Mouse (Mus musculus) megakaryocyte, adult 5-6 weeks (primary cell): ENCODE measurements around the gene Tle6. TPM values are rescaled to one million over a fixed set of nuclear protein-coding genes. Genes with fewer than 3 reads are reported as not detected.
A peak's percentile ranks its signal among the peaks of the same experiment; 100 is the strongest.
"Not testable (repeated sequence)": the region's sequence is repeated elsewhere in the genome, so short reads cannot be mapped to it uniquely, and the experiment has no call there.

ENCODE experiments used
- ATAC-seq: 2 replicates; pipeline ENCODE4 v1.8.0; 2016; ENCODE audit warnings: mild to moderate bottlenecking, inconsistent platforms; ENCODE audit not compliant: poor library complexity, severe bottlenecking
- total RNA-seq, 2 experiments: library from RNA; stranded (forward) in 1 of 2; stranded (reverse) in 1 of 2; fragments of 153-499, 151-499 nt in 1 of 2; fragments of 221-1000, 200-1000 nt in 1 of 2; gene quantifications; 2 replicates each; pipeline versions ENCODE4 v1.2.3 to v1.2.4; 2015 to 2017

Gene Tle6
- total RNA-seq (2015), result 1.9 and 8.9 TPM in 2 replicates
- 6.5 and 11.4 TPM in 2 replicates for total RNA-seq (2017)

- peak; percentile 80 for ATAC-seq
Observed at GRCm38 (mm10) chr10:81600738-81601203, at the start of gene Tle6. Gene Tle6, minus strand, starts transcription at chr10:81601073.

GRCm38 (mm10) chr10:81648803-81649775, 48.2 kb upstream of the Tle6 start, which contains the start of gene Gm10778:
Gene Gm10778, plus strand, starts transcription at chr10:81649059.
- peak; percentile 100 for ATAC-seq

- no peak for ATAC-seq
Observed at GRCm38 (mm10) chr10:81646015-81646555, 45.2 kb upstream of the Tle6 start.

- ATAC-seq, result no peak
Observed at GRCm38 (mm10) chr10:81645391-81645790, 44.5 kb upstream of the Tle6 start.

GRCm38 (mm10) chr10:81644716-81645115, 43.8 kb upstream of the Tle6 start:
- ATAC-seq, result no peak

- no peak for ATAC-seq
Observed at GRCm38 (mm10) chr10:81644162-81644561, 43.3 kb upstream of the Tle6 start.

- ATAC-seq, result peak; percentile 91
Observed at GRCm38 (mm10) chr10:81643449-81644055, 42.7 kb upstream of the Tle6 start.

GRCm38 (mm10) chr10:81642648-81643448, 42.0 kb upstream of the Tle6 start:
- ATAC-seq, result no peak

- ATAC-seq, result no peak
Observed at GRCm38 (mm10) chr10:81641978-81642647, 41.2 kb upstream of the Tle6 start.

- no peak for ATAC-seq
Observed at GRCm38 (mm10) chr10:81641566-81641965, 40.7 kb upstream of the Tle6 start.

- ATAC-seq, result not testable (repeated sequence)
Observed at GRCm38 (mm10) chr10:81640825-81641224, 40.0 kb upstream of the Tle6 start.

- no peak for ATAC-seq
Observed at GRCm38 (mm10) chr10:81638101-81638500, 37.2 kb upstream of the Tle6 start.

GRCm38 (mm10) chr10:81636338-81636737, 35.5 kb upstream of the Tle6 start:
- no peak for ATAC-seq

GRCm38 (mm10) chr10:81633253-81634099, 32.6 kb upstream of the Tle6 start:
- peak; percentile 96 for ATAC-seq

GRCm38 (mm10) chr10:81628390-81628789, 27.5 kb upstream of the Tle6 start, which contains the start of gene Ankrd24:
Gene Ankrd24, plus strand, starts transcription at chr10:81628540.
- no peak for ATAC-seq

GRCm38 (mm10) chr10:81627836-81628220, 27.0 kb upstream of the Tle6 start:
- peak; percentile 43; the same call in 1 of the 2 replicates for ATAC-seq

- ATAC-seq, result peak; percentile 87
Observed at GRCm38 (mm10) chr10:81626994-81627835, 26.3 kb upstream of the Tle6 start, which contains the start of gene Sirt6. Gene Sirt6, minus strand, starts transcription at chr10:81627797.
